In the genomic region with DNA sequence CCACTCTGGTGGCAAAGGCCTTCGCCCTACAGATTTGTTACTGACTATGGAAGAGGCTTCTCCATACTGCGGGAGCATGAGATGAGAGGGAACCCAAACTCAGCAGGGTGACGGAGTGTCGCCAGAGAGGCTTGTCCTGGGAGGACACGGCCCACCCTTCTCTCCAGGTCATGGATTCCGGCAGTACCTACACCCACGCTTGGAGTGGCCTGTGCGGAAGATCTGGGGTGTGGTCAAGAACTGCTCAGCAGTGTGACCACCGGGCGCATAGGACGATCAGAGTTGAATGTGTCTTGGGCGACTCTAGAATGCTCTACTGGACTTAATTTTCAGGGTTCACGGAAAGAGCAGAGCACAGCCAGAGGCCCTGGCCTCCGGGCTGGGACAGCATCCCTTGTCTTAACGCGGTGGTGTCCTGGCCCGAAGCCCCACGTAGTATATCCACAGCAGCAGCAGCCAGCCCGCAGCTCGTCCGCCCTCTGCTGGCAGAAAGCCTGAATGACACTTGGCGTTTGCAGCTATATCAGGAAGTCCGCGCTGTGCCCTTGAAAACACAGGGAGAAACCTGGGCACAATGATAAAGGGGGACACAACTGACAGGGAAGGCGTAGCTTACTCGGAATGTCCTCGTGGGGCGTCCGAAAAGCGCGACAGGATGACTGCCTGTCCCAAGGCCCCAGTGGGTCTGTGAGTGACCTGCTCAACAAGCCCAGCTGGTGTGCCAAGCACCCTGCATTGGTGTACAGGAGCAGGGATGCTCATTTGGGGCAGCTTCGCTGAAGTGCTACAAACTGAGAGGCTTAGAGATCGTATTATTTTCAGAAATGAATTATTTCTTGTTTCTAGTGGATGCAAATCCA, we compare ENCODE assay signal across 8 mouse cellular contexts. TPM values are rescaled to one million over a fixed set of nuclear protein-coding genes. Genes with fewer than 3 reads are reported as not detected.
DNase-seq lines count a peak whose midpoint lies in the region; ATAC-seq and TF ChIP-seq lines count a peak whose summit lies in the region.

No protein-coding gene starts in this region.

- no peak overlapping the region for H3K9ac ChIP-seq in hindbrain, postnatal 0 days (replicated peaks; ENCODE audit: low read length)

- H3K9me3 ChIP-seq in hindbrain, postnatal 0 days (ENCODE audit: low read length): no peaks in the 10 kb centered on the region

- peak; percentile 84 for ATAC-seq in hindbrain, postnatal 0 days

- WGBS in hindbrain, postnatal 0 days: 27% methylated on average over 33 of the region's 33 CpGs

- H3K4me3 ChIP-seq in gastrocnemius, adult 2 months: no peak overlapping the region
- H3K4me3 ChIP-seq in hindbrain, postnatal 0 days (ENCODE audit: low read length): no peak overlapping the region

- H3K27me3 ChIP-seq in hindbrain, postnatal 0 days (ENCODE audit: insufficient read depth, low read length): no peaks in the 10 kb centered on the region

- DNase-seq in T-cell, adult 2 months (ENCODE audit: low spot score): peak; percentile 61
- DNase-seq in cerebellum, postnatal 36 days: peak; percentile 91 to 95
- DNase-seq in gastrocnemius, adult 2 months: peak; percentile 89
- peak; percentile 92 for DNase-seq in hindbrain, postnatal 0 days (ENCODE audit: low spot score)
- peak; percentile 86 to 90 for DNase-seq in left cerebral cortex, adult 18-20 months (ENCODE audit: low spot score in 2 of 2)
- peak; percentile 84 to 89 for DNase-seq in lung, postnatal 4 days
- DNase-seq in right cerebral cortex, adult 18-20 months: peak; percentile 84
- peak; percentile 68 for DNase-seq in urinary bladder, adult 2 months (ENCODE audit: low spot score)

- H3K27ac ChIP-seq in gastrocnemius, adult 2 months: 0 out of 2 replicates have a peak overlapping the region, but pooled peaks have one; percentile 16
- no peak overlapping the region for H3K27ac ChIP-seq in hindbrain, postnatal 0 days

- H3K36me3 ChIP-seq in hindbrain, postnatal 0 days (ENCODE audit: insufficient read depth, low read length): no peaks in the 10 kb centered on the region

- H3K4me1 ChIP-seq in hindbrain, postnatal 0 days (ENCODE audit: insufficient read depth, low read length): 0 out of 2 replicates have a peak, but pooled peaks cover 6% of the 10 kb centered on the region

- H3K4me2 ChIP-seq in hindbrain, postnatal 0 days (ENCODE audit: low read depth, low read length): peak overlapping the region; percentile 29

- intact Hi-C loops in gastrocnemius, adult 2 months (cut with DNase I): loop anchor here (2.0 to 5.0 kb wide), 5 partner anchors 65 to 1825 kb away; no protein-coding TSS in a partner anchor

- TF ChIP-seq CTCF in gastrocnemius, adult 2 months (IDR thresholded peaks at IDR 0.05): peak; percentile 98
- TF ChIP-seq CTCF in hindbrain, postnatal 0 days (IDR thresholded peaks at IDR 0.05; ENCODE audit: low read depth): peak; percentile 100

RNA-seq across cellular contexts. Expression of gene Ldhal6b, which starts 21.2 kb away (rescaled TPM):
- total RNA-seq in gastrocnemius, adult 2 months (2021): under 1 TPM; 0.56 to 0.99 TPM
- 0.84 and 1.5 TPM in 2 replicates for total RNA-seq in hindbrain, postnatal 0 days (2014; rRNA removed)
- not detected in 2 replicates for polyA plus RNA-seq in hindbrain, postnatal 0 days (2015; fragmentation: Nextera tagmentation; extraction: Ambion mirVana)
- total RNA-seq in left cerebral cortex, adult 18-20 months (2021): 1 to 10 TPM in 1 of 2 experiments, under 1 TPM in 1; 0.94 to 1.3 TPM
- 0.36 and 0.49 TPM in 2 replicates for polyA plus RNA-seq in urinary bladder, adult 2 months (2012; rRNA removed)

RNA-seq across cellular contexts. Expression of gene Tmem242, which starts 42.7 kb away (rescaled TPM):
- total RNA-seq in gastrocnemius, adult 2 months (2021): 100 to 1,000 TPM; 134 to 164 TPM
- 57.0 and 67.1 TPM in 2 replicates for total RNA-seq in hindbrain, postnatal 0 days (2014; rRNA removed)
- polyA plus RNA-seq in hindbrain, postnatal 0 days (2015; fragmentation: Nextera tagmentation; extraction: Ambion mirVana): 134 and 147 TPM in 2 replicates
- 10 to 100 TPM; 76.2 to 79.1 TPM for total RNA-seq in left cerebral cortex, adult 18-20 months (2021)
- polyA plus RNA-seq in urinary bladder, adult 2 months (2012; rRNA removed): 34.2 and 47.5 TPM in 2 replicates
